Mouse (Mus musculus) kidney, postnatal 4 days (tissue): ENCODE data around the gene Trappc10.

Experiments
- DNase-seq, 2 experiments: peaks; one replicate each; pipeline ENCODE4 v3.0.0; 2021; ENCODE audit warnings: mixed read lengths in 2 of 2

The Trappc10 gene

GRCm38 (mm10) chr10:78258142-78258675 lies 13.8 kb upstream of the Trappc10 start:
- no peak for DNase-seq

DNA sequence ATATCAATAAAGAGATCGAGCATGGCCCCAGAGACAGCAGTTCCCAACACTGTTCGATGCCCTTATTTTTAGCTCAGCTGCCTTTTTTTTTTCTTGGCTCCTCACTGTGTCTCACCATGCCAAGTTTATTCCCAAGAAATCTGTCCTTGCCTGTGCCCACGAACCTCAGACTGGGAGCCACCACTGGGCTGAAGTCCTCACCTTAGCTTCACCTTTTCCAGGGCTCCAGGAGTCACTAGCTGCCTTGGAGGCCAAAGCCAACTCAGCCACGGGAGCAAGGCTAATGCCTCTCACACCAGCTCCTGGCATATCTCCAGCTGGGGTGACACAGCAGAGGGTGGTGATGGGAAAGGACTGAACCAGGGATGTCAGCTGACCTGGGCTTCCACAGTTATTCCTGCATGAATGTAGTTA lies 11.2 kb upstream of the Trappc10 start:
- DNase-seq, result peak in 1 of 2 experiments; percentile 42

DNA sequence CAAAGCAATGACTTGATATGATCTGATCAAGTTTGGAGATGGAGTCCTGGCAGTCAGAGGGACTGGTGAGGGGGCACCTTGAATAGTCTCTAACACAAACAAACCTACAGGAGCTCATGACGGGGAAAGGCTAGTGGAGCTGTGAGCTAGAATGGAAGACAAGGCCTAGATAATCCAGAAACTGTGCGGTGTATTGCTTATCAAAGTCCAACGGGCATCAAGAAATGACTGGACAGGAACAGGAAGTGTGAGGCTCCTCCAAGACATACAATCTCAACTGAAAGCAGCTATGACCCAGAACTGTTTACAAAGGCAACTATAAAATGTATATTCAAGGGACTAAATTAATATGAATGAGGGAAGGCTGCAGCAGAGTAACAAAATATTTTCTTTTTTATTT lies 2.8 kb upstream of the Trappc10 start:
- DNase-seq, result no peak

DNA sequence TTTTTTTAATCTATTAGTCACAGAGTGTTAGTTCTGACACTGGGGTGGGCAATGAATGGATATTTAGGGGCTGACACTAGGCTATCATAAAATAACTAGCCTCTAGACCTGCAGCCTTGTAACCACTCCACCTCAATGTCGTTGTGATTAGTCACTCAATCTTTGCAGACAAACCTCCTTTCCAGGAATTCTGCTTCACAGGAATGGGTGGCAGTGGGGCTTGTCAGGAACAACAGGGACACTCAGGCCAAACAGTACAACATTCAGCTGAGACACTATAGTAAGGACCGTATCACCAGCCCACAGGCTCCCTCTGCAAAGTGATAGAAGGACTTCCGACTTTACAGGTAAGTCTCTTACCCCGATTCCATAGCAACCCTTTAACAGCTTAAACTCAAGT lies 2.3 kb upstream of the Trappc10 start:
- DNase-seq, result no peak

DNA sequence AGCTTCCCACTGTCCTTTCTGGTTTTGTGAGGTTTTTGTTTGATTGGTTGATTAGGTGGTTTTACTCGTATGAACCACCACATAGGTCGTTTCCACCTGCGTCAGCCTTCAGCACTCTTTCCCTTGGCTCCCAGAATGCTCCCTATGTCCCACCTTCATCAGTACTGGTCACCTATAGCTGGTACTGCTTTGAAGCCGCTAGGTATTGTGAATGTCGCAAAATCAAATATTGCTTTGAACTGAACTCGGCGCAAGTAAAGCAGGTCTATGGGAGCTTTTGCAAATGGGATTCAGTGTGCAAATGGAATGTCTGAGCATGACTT lies 745 bp upstream of the Trappc10 start:
- no peak for DNase-seq

- peak; percentile 56 to 70 for DNase-seq
These were observed 393 bp downstream of the Trappc10 start for GRCm38 (mm10) chr10:78244058-78244437.

GRCm38 (mm10) chr10:78238926-78239325 lies 5.5 kb downstream of the Trappc10 start:
- no peak for DNase-seq

DNA sequence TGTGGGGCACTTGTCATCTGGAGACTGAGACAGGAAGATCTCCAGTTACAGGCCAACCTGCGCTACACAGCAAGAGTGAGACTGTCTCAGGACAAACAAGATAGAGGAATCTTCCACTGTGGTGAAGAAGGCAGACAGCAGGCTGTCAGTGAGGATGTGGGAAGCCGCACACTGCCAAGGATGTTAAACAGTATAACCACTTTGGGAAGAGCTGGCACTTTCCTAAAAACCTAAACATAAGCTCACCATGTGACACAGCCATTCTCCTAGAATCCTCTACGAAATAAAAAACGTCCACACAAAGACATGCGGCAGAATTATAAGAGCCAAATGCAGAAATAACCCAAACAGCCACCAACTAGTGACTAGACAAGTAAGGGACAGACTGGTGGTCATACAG lies 6.1 kb downstream of the Trappc10 start:
- DNase-seq, result no peak

- DNase-seq, result no peak
These were observed 6.6 kb downstream of the Trappc10 start for GRCm38 (mm10) chr10:78237809-78238208.

GRCm38 (mm10) chr10:78236885-78237629 lies 7.4 kb downstream of the Trappc10 start:
- DNase-seq, result no peak

DNA sequence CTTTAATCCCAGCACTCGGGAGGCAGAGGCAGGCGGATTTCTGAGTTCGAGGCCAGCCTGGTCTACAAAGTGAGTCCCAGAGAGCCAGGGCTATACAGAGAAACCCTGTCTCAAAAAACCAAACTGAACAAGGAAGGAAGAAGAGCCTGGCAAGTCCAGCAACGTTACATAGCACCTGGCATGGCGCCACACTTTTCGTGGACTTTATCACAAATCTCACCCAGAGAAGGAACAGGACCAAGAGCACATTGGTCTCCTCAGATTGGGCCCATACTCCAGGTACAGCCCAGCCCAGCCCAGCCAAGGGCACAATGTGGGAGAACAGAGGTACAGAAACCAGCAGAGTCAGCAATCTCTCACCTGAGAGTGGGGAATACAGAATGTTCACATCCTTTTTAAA lies 10.7 kb downstream of the Trappc10 start:
- DNase-seq, result peak; percentile 18 to 21

- no peak for DNase-seq
These were observed 11.3 kb downstream of the Trappc10 start for GRCm38 (mm10) chr10:78233161-78233560.

GRCm38 (mm10) chr10:78232301-78232980 lies 12.0 kb downstream of the Trappc10 start:
- DNase-seq, result no peak

GRCm38 (mm10) chr10:78228560-78228928 lies 15.9 kb downstream of the Trappc10 start:
- no peak for DNase-seq

DNA sequence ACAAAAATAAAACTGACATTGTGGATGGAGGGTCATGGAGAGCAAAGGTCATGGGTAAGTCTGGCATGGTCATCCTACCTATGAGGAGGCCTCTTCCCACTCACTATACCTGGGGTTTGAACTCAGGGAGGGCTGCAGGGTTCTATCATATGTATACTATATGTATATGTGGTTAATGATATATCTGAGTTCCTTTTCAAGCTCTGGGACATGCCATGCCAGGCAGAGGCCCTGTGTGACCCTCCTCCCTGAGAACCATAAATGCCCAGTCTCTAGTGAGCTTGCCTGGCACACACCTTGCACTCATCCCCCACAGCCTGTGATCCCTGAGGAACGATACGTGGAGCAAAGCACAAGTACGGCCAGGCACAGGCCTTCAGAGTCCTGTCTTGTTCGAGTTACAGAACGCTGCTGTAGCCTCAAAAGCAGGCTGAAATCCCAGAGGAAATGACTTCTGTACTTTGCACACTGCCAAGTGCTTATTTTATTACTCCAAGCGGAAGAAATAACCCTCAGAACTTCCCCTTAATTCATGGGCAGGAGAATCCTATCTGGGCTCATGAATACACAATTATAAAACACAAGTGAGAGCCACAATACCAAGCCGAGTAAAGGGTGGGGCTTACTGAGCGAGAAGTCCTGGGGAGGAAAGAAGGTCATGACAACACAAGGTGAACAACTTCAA lies 16.4 kb downstream of the Trappc10 start:
- DNase-seq, result peak in 1 of 2 experiments; percentile 8

DNA sequence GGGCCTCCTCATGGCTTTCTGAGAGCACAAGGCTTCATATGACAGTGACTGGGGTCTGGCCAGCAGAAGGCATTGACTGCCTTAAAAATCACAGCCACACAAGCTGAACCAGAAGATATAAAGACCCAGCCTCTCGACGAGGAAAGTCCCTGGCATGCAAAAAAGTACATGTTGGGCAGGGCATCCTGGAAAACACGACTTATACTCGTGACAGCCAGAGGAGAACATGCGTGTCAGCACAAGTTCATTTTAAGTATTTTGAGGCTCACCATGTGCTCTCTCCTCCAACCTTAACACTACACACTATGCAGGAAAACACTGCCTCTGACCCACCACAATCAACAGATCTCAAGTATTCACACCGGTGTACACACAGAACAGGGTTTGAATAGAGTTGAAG lies 20.3 kb downstream of the Trappc10 start:
- DNase-seq, result no peak

GRCm38 (mm10) chr10:78222908-78223307 lies 21.5 kb downstream of the Trappc10 start:
- no peak for DNase-seq

DNA sequence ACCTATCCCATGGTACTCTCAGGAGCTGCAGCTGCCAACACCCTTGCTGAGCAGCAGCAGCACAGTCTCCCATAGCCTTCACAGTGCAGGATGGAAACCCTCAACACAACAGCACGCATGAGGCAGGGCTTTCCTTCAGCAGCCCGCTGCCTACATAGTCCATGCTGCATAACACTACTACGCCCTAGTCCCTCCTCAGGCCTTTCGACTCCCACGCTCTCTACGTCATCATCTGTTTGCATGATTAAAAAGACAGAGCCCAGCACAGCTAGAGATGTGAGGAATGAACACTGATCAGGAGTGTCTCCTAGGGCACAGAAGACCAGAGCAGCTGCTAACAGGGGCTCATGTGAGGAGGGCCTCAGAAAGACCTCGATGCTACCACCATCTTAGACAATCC lies 23.1 kb downstream of the Trappc10 start:
- DNase-seq, result no peak

DNA sequence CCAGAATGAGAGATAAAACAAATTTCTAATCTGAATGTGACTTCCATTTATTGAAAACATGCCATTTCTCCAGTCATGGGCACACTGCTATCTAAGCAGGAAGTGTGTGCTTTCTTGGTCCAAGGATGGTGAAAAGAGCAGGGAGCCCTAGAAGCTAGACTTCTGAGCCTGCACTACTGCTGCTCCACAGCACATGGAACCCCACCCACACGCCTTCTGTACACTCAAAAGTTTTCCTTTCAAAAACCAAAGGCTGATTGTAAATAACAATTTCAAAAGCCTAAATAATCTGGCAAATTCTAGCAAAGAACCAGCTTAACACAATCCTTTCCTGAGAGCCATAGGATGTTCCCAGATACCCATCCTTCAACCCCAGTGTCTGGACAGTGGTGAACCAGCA lies 24.9 kb downstream of the Trappc10 start:
- DNase-seq, result no peak

GRCm38 (mm10) chr10:78218576-78218975 lies 25.9 kb downstream of the Trappc10 start:
- DNase-seq, result no peak

GRCm38 (mm10) chr10:78216376-78217083 lies 27.9 kb downstream of the Trappc10 start:
- no peak for DNase-seq

DNA sequence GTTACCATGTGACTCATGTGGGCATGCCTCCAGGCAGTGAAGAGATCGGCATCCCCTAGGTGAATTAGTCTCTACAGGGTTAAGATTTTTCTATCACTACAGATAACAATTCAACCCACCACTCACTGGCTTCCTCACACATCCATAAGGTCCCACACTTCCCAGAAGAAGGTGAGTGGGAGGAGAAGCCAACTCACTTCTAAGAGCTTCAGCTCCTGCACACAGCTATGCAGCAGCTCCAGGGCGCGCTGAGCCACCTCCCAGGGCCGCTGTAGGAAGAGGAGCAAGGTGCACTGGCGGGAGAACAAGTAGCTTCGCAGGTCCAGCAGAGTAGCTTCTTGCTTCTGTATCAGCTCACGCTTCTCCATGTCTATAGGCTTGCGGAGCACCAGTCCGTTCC lies 30.1 kb downstream of the Trappc10 start:
- DNase-seq, result no peak

DNA sequence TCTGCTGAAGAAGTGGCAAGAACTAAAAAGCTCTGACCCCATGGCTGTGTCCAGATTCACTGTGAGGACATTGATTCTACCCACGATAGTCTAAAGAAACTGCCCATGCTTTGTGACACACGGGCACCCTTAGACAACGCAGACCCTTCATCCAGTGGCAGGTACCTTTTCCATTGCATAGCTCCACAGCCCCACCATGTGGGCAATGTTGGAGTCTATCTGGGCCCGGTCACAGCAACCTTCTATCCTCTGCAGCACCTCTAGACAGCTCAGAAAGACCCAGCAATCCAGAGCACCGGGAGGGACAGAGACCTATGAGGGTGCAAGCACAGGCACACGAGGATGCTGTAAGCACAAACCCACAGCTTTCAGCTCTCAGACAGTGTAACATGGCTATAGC lies 33.1 kb downstream of the Trappc10 start:
- peak; percentile 32 to 35 for DNase-seq
